In the genomic region with DNA sequence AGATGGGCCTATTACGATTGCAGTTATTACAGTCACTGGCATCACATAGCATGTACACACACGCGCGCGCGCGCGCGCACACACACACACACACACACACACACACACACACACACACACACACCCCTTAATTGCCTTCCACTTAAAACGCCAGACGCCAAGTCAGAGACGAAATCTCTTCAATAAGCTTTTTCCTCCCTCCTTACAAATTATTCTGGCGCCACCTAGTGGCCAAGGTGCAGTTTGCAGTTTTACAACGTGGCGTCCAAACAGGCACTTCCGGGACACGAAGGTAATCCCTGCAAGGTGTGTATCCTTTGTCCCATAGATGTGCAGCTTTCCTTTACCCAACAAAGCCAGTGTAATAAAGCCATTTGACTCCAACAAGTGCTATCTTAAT, we compare ENCODE assay signal across 8 mouse cellular contexts. TPM values are rescaled to one million over a fixed set of nuclear protein-coding genes. Genes with fewer than 3 reads are reported as not detected.
DNase-seq lines count a peak whose midpoint lies in the region; ATAC-seq and TF ChIP-seq lines count a peak whose summit lies in the region.

No protein-coding gene starts in this region.

- H3K27me3 ChIP-seq in Patski, result peaks cover 31% of the 10 kb centered on the region
- peaks cover 4% of the 10 kb centered on the region; the same call in 1 of the 2 replicates for H3K27me3 ChIP-seq in hindbrain, embryonic 12.5 days

- POLR2A ChIA-PET in Patski (lab: Charles Lee), result no interaction called here

- no peak overlapping the region for H3K27ac ChIP-seq in hindbrain, embryonic 12.5 days

- no peaks in the 10 kb centered on the region for H3K36me3 ChIP-seq in hindbrain, embryonic 12.5 days

- TF ChIP-seq CTCF in Patski (IDR thresholded peaks at IDR 0.05), result peak; percentile 82

- WGBS in hindbrain, embryonic 12.5 days, result 18% methylated on average over 17 of the region's 17 CpGs

- CTCF ChIA-PET in Patski (lab: Charles Lee), result interaction anchor here (0.6 to 1.0 kb wide), 3 partner anchors 19 to 72 kb away, joined by 3 to 4 read pairs (median 3); no protein-coding TSS in a partner anchor

- H3K4me3 ChIP-seq in hindbrain, embryonic 12.5 days, result no peak overlapping the region

- H3K9me3 ChIP-seq in hindbrain, embryonic 12.5 days (replicated peaks), result no peaks in the 10 kb centered on the region

- in situ Hi-C loops in Patski (cut with MboI; ENCODE audit: low pct_unique_long_range_greater_than_20kb), result loop anchor here (5.0 to 10.0 kb wide), 2 partner anchors 63 to 166 kb away; partner anchors contain the start of gene Rimklb

- no peak overlapping the region for H3K9ac ChIP-seq in hindbrain, embryonic 12.5 days

- H3K4me2 ChIP-seq in hindbrain, embryonic 12.5 days (replicated peaks), result peak overlapping the region; percentile 43

- H3K4me1 ChIP-seq in hindbrain, embryonic 12.5 days, result peaks cover 3% of the 10 kb centered on the region; the same call in 1 of the 2 replicates

- ATAC-seq in Patski, result no peak
- peak; percentile 39 for ATAC-seq in hindbrain, embryonic 12.5 days (ENCODE audit: low FRiP score)

- DNase-seq in Patski (ENCODE audit: low read depth, low spot score), result no peak
- DNase-seq in cerebellum, adult 9-11 months, result peak; percentile 35
- DNase-seq in frontal cortex, postnatal 10 days (ENCODE audit: low spot score in 2 of 2), result peak; percentile 32 to 55
- DNase-seq in layer of hippocampus, postnatal 10 days (ENCODE audit: low spot score in 2 of 2), result peak; percentile 70 to 75
- peak; percentile 80 for DNase-seq in lung, postnatal 14 days
- peak; percentile 68 for DNase-seq in retina, adult 2 months (ENCODE audit: low read depth, low spot score)
- DNase-seq in thymus, postnatal 25 days, result peak; percentile 78

RNA-seq across cellular contexts. Expression of gene Aicda, which starts 6.8 kb away (rescaled TPM):
- polyA plus RNA-seq in Patski (2021), result not detected
- 0.15 and 0.61 TPM in 2 replicates for polyA plus RNA-seq in hindbrain, embryonic 12.5 days (2016; fragmentation: Nextera tagmentation; extraction: Ambion mirVana)
- not detected for total RNA-seq in layer of hippocampus, postnatal 10 days (2021)

RNA-seq across cellular contexts. Expression of gene Apobec1, which starts 41.8 kb away (rescaled TPM):
- 0.04 TPM for polyA plus RNA-seq in Patski (2021)
- 1.8 and 2.9 TPM in 2 replicates for polyA plus RNA-seq in hindbrain, embryonic 12.5 days (2016; fragmentation: Nextera tagmentation; extraction: Ambion mirVana)
- 1 to 10 TPM; 2.0 to 2.4 TPM for total RNA-seq in layer of hippocampus, postnatal 10 days (2021)

RNA-seq across cellular contexts. Expression of gene Gdf3, which starts 49.5 kb away (rescaled TPM):
- polyA plus RNA-seq in Patski (2021), result not detected
- 0.09 TPM in 1 of 2 replicates, not detected in the other for polyA plus RNA-seq in hindbrain, embryonic 12.5 days (2016; fragmentation: Nextera tagmentation; extraction: Ambion mirVana)
- not detected for total RNA-seq in layer of hippocampus, postnatal 10 days (2021)

RNA-seq across cellular contexts. Expression of gene Mfap5, which starts 54.8 kb away (rescaled TPM):
- not detected for polyA plus RNA-seq in Patski (2021)
- 1.6 and 2.6 TPM in 2 replicates for polyA plus RNA-seq in hindbrain, embryonic 12.5 days (2016; fragmentation: Nextera tagmentation; extraction: Ambion mirVana)
- total RNA-seq in layer of hippocampus, postnatal 10 days (2021), result 1 to 10 TPM in 1 of 2 experiments, under 1 TPM in 1; 0.73 to 1.2 TPM
